Mouse (Mus musculus): ENCODE data around the gene Qprt.
"Not testable (repeated sequence)": the region's sequence is repeated elsewhere in the genome, so short reads cannot be mapped to it uniquely, and the experiment has no call there.

Qprt gene

DNA sequence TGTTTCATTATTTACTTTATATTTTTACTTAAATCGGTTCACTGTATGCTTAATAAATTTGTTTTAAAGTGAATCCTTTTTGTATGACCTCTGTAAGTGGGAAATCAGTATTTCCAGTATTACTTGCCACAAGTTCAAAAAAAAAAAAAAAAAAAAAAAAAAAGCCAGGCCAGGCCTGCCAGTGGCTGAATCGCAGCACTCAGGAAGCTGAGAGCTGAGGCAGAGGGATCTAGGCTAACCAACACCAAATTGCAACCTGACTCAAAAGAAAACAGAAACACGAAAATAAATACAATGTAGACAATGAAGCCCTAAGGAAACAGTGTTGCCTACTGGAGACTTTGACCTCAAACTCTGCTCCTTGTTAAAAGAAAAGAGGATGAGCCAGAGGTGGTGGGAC, 28.1 kb downstream of the Qprt start:
- DNase-seq = no peak

DNA sequence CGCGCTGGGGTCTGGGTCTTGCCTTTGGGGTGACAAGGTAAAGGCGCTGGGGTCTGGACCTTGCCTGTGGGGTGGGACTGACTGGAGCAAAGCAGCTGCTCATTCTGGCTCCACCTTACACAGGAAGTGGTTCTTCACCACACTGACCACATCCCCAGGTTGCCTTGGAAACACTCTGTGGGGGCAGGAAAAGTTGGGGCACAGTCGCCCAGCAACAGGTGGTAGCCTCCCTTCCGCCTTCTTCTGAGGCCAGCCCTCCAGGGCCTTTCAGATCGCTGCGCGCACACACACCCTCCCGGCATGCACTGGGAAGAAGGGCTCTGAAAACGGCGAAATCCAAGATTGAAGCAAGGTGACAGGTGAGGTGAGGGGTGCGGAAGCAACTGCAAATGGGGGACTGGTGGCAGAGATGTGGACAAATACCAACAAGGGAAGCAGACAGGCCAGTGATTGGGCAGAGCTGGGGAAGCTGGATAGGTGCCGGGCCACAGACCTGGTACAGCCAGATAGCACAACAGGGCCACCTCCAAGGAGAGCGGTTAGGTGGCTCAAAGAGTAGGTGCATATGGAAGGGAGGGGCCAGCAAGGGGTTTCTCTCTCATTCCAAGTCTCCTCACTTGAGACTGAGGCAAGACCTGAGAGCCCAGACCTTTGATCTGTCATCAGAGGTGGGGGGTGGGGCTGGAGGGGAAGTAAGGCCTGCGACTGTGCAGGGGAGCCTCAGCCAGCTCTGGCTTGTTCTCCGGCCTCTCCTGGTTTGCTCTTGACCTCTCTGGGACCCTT, 30.7 kb downstream of the Qprt start, which contains the start of gene AI467606:
AI467606 (plus strand) TSS at position 246 of the 783 bp plus-strand sequence.
- no peak for DNase-seq

DNA sequence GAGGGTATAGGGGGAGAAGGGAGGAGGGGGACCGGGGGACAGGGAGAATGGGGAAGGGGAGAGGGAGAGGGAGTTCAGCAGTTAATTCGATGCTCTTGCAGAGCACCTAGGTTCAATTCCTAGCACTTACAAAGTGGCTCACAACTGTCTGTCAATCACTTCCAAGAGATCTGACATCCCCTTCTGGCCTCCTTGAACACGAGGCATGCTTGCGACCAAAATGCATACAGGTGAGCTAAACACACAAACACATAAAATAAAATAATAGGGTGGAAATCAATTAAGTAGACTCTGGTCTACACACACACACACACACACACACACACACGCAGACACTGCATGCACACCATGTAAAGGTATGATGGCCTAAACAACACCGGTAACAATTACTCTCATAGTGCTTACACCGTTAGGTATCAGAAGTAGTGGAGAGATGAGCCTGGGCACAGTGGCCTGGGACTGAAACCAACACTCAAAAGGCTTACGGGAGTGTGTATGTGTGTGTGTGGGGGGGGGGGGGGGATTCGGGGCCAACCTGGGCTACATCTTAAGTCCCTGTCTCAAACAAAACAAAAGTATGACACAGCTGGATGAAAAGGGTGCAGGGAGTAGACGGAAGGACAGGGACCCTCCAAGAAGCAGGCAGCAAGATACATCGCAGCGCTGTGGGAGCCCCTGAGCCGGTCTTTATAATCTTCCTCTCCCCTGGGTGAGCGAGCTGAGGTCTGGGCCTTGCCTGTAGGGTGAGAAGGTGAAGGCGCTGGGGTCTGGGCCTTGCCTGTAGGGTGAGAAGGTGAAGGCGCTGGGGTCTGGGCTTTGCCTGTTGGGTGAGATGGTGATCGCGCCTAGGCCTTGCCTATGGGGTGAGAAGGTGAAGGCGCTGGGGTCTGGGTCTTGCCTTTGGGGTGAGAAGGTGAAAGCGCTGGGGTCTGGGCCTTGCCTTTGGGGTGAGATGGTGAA, 31.6 kb downstream of the Qprt start:
- DNase-seq = no peak

DNA sequence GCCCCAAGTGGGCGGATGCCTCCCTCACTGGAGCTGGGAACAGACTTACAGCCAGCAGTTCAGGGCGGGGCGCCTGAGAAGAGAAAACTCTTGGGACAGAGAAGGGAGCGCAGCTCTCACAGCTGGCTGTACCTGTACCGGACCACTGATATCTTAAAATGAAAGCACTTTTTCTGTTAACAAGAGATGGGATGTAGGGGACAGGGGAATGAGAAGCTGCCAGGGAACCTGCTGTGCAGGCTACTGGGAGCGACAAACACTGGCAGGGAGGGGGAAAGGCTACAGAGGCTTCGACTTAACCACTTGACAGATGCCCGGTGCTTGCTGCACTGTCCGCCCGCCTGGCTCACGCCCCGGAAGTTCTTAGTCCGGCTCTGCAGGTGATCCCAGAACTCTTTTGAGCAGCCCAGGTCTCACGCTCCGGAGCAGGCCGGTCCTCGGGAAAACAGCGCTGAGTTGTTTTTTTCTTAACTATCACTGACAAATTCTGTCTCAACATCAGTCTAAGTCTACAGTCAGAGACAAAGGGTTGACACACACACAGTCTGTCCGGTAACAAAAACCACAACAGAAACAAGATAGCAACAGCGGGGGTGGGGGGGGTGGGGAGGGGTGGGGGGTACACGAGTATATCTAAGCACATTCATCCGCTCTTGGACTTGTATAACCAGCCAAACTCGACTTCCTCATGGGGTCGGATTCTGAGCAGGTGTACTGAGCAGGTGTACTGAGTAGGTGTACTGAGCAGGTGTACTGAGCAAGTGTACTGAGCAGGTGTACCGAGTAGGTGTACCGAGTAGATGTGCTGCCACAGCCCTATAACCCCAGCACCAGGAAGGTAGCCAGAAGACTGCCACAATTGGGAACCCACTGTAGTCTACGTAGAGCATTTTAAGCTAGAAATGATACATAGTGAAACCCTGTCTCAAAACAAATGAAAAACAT, 32.9 kb downstream of the Qprt start:
- no peak for DNase-seq

DNA sequence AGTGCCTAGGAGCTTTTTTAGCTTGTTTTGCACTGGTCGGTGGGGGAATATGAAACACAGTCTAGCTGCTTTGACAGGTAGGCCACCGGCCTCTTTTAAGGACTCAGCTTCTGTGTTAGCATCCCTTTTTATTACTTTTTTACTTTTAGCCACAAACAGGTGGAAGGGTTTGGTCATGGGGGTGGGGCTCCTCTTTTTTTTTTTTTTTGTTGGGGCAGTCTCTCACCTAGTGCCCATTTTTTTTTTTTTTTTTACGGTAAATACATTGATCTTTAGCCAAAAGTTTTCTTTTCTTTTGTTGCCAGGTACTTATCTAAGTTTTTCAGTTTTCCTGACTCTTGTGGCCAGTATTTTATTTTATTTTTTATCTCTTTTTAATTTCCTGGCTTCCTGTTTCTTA, 33.9 kb downstream of the Qprt start:
- DNase-seq = no peak

DNA sequence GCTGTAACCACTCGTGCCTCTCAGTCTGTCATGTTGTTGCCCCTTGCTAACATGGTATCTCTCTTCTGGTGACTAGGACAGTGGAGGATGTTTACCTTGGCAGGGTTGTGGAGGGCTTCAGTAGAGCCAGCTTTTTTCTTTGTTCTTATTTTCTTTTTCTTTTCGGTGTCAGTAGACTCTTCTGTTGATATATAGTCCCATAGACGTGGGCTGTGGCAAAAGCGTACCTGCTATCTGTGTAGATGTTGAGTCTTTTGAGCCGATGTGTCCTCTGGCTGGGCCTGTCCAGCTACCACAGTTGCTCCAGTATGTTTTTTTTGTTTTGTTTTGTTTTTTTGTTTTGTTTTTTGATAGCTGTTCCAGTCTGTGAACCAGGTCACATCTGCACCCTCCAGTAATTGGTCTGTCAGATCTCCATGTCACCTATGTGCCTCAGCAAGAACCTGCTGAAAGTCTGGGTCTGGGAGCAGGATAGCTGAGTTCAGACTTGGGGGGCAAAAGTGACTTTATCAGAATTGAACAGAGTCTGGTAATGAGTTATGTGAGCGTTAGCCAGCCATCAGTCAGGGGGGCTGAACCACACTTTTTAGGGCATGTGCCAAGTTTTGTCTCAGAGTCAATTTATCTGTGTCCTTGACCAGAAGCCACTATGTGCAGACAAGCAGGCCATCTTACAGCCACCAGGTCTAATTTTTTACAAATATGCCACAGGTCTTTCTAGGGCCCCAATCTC, 34.6 kb downstream of the Qprt start, which contains the start of gene Zg16:
Zg16 (minus strand) TSS at position 51 of the 733 bp plus-strand sequence.
- not testable (repeated sequence) for DNase-seq

DNA sequence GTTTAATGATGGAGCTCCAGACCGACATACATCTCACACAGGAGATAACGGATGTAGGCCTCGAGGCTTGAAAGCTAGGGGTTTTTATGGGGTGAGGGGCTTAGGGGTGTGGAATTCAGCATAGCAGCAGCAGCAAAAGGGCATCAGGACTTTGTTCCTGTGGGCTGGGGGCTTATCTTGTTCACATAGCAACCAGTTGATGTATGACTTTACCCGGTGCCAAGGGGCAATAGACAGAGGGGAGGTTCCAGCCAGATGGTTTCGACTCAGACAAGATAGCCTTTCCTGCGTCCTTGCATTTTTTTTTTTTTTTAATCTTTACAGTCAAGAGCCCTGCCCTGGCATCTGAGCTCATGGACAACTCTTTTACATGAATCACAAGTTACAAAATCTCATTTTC, 36.3 kb downstream of the Qprt start:
- DNase-seq = not testable (repeated sequence)

DNA sequence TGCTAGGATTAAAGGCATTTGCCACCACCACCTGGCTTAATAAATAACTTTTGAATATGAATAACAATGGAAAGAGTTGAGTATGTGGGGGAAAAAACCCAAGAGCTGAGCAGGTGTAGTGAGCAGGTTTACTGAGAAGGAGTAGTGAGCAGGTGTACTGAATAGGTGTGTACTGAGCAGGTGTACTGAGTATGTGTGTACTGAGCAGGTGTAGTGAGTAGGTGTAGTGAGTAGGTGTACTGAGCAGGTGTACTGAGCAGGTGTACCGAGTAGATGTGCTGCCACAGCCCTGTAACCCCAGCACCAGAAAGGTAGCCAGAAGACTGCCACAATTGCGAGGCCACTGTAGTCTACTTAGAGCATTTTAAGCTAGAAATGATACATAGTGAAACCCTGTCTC, 37.2 kb downstream of the Qprt start:
- no peak for DNase-seq

DNA sequence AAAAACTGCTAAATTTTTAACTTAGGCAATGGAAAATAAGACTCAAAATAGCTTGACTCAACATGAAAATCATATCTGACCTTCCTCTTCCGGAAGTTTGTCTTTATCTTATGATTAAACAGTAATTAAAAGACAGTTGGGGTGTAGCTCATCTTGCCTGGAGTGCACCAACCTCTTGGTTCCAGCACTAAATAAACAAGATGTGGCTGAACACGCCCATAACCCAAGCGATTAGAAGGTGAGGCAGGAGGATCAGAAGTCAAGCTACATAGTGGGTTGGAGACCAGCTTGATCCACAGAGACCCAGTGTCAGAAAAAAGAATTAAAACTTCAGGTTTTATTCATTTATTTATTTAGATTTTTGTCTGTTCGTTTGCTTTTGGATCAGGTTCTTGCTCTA, 38.3 kb downstream of the Qprt start:
- no peak for DNase-seq

DNA sequence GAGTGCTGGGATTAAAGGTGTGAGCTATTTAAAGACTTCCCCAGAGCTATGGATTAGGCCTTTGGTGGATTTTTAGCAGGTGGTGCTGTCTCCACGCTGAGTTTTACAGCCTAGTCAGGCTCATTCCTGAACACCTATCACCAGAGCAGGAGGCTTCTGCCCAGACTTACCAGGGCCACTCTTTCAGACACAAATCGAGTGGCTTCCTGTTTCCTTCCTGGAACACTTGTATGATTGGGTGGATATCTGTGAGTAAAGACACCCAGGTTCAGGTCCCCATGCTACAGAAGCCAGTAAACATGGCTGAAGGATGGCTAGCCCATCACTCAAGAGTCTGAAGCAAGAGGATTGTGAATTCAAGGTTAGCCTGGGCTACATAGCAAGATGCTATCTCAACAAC, 39.0 kb downstream of the Qprt start:
- no peak for DNase-seq

DNA sequence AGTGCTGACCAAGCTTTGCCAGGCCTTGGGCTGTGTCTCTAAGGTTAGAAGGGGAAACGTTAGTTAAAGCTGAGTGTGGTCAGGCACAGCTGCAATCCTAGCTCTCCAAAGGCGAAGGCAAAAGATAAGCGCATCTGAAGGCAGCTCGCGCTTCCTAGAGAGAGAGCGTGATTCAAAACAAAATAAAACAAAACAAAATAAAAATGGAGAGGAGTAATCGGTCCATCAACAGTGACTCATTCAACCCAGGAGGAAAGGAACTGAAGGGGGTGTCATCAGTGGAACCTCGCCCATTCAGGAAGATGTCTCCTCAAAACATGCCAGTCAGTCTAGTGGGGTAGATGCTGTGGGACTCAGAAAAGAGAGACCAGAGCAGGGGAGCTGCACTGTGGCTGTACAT, 39.8 kb downstream of the Qprt start:
- no peak for DNase-seq

DNA sequence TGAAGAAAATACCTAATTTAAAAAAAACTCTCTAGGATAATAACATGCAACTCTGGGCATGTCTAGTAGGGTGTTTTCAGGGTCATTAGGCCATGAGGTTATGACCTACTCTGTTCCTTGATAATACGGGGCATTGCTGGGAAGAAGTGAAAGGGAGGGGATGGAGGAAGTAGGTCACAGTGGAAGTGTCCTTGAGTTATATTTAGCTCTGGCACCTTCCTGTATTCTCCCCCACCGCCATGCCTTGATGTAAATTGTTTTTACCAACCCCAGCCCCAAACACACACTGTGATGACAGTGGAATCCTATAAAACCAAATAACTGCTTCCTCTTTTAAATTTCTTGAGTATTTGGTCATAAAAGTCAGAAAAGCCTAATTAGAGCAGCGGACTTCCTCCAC, 42.0 kb downstream of the Qprt start:
- no peak for DNase-seq

DNA sequence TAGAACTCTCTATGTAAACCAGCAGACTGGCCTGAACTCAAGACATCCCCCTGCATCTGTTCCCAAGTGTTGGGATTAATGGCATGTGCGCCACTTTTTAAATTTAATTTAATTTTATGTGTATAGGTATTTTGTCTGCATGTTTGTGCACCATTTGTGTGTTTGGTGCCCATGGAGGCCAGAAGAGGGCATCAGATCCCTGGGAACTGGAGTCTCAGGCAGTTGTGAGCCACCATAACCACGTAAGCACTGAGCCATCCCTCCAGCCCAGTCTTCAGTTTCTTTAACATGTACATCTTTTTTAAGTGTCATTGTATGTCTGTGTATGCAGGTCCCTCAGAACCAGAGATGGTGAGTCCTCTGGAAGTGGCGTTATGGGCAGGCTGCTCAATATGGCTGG, 44.3 kb downstream of the Qprt start:
- no peak for DNase-seq

DNA sequence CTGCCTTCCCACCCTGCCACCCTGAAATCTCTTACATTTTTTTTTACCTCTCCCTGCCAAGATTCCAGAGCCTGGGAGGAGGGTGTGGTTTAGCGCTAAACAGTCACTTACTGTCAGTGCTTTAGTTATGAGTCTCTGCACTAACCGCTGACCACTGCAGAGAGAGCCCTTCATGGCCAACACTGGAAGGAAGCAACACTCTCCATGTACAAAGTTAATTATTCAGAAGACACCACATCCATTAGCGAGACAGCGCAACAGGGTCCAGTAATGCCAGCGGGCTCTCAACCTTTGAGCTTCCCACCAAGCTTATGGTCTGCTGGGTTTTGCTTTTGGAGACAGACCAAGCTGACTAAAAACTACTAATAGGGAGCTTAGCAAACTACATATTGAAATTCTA, 45.8 kb downstream of the Qprt start:
- DNase-seq = no peak

DNA sequence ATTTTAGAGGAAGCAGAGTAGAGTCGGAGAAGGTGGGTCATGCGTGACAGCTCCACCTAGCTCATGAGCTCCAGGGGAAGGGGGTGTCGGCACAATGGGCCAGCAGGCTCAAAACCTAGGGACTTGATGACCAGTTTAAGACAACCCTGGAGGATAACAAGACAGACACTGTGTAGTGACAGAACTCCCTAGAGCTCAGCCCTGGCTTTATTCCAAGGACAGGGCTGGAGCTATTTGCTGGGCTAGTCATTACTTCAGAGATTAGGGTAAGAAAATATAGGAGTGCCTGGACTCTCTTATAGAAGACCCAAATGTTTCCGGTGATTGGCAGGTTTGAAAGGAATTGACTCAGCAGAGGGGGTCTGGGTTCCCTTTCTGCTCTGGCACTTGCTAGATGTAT, 48.8 kb downstream of the Qprt start:
- DNase-seq = no peak

DNA sequence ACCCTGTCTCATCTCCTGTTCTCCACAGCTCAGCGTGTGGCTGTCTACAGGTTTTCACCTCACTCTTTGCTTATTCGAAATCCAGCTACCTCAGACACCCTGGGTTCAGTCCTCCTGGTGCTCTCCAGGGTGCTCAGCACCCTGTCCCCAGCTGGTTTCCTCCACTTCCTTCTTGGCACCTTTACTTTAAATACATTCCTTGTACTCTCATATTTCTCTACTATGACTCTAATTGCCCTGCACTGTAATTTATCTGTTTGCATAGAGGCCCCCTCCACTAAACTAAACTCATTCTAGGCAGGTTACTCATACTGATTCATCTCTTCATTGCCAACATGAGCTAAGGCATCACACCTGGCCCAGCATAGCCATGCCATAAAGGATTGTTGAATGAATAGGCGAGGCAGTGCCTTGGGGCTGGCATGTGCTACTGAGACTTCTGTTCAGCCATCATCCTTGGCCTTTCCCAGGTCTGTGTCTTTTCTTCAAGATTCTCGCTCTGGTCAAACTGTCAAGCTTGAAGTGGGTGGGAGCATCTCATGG, 51.1 kb downstream of the Qprt start:
- no peak for DNase-seq

DNA sequence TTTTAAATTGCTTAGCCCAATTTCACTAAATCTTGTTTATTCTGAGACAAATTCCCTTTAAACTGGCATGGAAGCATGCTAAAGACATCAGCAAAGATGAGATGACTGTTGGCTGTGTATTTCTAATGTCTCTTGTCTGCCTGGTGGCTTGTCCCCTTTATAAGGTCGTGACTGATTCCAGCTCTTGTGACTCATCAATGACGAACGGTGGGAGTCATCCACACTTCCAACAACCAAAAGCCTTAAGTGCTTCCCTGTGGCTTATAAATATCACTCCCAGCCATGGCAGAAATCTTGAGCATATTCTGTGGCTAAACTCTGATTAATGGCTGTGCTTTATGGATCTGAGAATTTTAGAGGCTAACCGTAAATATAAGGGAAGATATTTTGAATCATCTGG, 55.7 kb downstream of the Qprt start:
- DNase-seq = no peak

DNA sequence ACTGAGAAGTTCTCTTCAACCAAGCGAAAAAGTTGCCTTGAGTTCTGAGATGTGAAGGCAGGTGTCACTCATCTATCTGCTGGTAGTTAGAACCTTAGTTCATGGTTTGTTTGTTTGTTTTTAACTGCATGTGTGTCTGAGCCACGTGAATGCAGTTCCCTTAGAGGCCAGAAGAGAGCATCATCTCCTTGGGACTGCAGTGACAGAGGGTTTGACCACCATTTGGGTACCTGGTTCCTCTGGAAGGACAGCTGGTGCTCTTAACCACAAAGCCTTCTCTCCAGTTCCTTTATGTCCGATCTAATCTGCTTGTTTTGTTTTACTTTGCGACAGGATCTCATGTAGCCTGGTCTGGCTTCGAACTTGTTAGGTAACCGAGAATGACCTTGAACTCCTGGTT, 56.5 kb downstream of the Qprt start:
- no peak for DNase-seq

All from cerebellum, adult 18-20 months (tissue).